In the genomic region with DNA sequence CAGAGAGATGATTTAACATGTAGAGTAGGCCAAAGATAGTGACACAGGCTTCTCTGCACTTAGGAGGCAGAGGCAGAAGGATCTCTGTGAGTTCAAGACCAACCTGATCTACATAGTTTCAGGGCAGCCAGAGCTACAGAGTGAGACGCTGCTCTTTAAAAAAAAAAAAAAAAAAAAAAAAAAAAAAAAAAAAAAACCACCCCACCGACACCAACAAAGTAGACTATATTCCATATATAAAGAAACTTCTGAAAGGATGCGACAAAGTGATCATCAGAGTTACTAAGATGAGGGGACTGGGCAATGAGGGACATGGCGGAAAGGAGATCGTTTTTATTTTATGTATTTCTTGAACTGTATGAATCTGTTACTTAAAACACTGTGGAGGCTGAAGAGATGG, we compare ENCODE assay signal across 24 mouse cellular contexts. TPM values are rescaled to one million over a fixed set of nuclear protein-coding genes. Genes with fewer than 3 reads are reported as not detected.
A peak's percentile ranks its signal among the peaks of the same experiment; 100 is the strongest.
DNase-seq lines count a peak whose midpoint lies in the region; ATAC-seq and TF ChIP-seq lines count a peak whose summit lies in the region.
"Had no signal": no experiment of that assay in that cellular context is flagged by ENCODE, and none has a peak within 500 bp of the region (broad histone marks: within the 10 kb centered on the region; RNA-seq: fewer than 3 reads in every experiment).

No protein-coding gene starts in this region.

- TF ChIP-seq CTCF in midbrain, postnatal 0 days (IDR thresholded peaks at IDR 0.05) = no peak
- TF ChIP-seq CTCF in liver, postnatal 0 days (IDR thresholded peaks at IDR 0.05; ENCODE audit: low read depth) = no peak

- H3K4me1 ChIP-seq in erythroblast, embryonic 14.5 days (ENCODE audit: control insufficient read depth) = peaks cover 23% of the 10 kb centered on the region
- no peaks in the 10 kb centered on the region for H3K4me1 ChIP-seq in midbrain, embryonic 11.5 days (ENCODE audit: control insufficient read depth, insufficient read depth, low read length)
- H3K4me1 ChIP-seq in midbrain, postnatal 0 days (ENCODE audit: insufficient read depth, low read length) = no peaks in the 10 kb centered on the region
- peaks cover 26% of the 10 kb centered on the region for H3K4me1 ChIP-seq in liver, embryonic 12.5 days
- peaks cover 8% of the 10 kb centered on the region for H3K4me1 ChIP-seq in liver, postnatal 0 days (ENCODE audit: insufficient read depth)
- peaks cover 13% of the 10 kb centered on the region for H3K4me1 ChIP-seq in forebrain, embryonic 15.5 days

- H3K4me3 ChIP-seq in erythroblast, embryonic 14.5 days (replicated peaks) = peak overlapping the region; percentile 11
- H3K4me3 ChIP-seq in midbrain, embryonic 11.5 days (ENCODE audit: low read depth, low read length) = no peak overlapping the region
- H3K4me3 ChIP-seq in midbrain, postnatal 0 days (ENCODE audit: low read depth, low read length) = no peak overlapping the region
- H3K4me3 ChIP-seq in liver, embryonic 12.5 days = no peak overlapping the region
- no peak overlapping the region for H3K4me3 ChIP-seq in liver, postnatal 0 days (ENCODE audit: low read depth, low read length)
- H3K4me3 ChIP-seq in forebrain, embryonic 15.5 days = no peak overlapping the region
- H3K4me3 ChIP-seq: embryonic facial prominence, embryonic 12.5 days; heart, embryonic 10.5 days; hindbrain, embryonic 12.5 days had no signal

- peaks cover 2% of the 10 kb centered on the region for H3K27me3 ChIP-seq in erythroblast, embryonic 14.5 days (ENCODE audit: control insufficient read depth)
- H3K27me3 ChIP-seq in midbrain, embryonic 11.5 days (ENCODE audit: control insufficient read depth, insufficient read depth, low read length) = 0 out of 2 replicates have a peak, but pooled peaks cover 2% of the 10 kb centered on the region
- no peaks in the 10 kb centered on the region for H3K27me3 ChIP-seq in midbrain, postnatal 0 days (ENCODE audit: insufficient read depth, low read length)
- H3K27me3 ChIP-seq in liver, embryonic 12.5 days (replicated peaks) = 0 out of 2 replicates have a peak, but pooled peaks cover 8% of the 10 kb centered on the region
- no peaks in the 10 kb centered on the region for H3K27me3 ChIP-seq in liver, postnatal 0 days (ENCODE audit: insufficient read depth, low read length)
- H3K27me3 ChIP-seq in forebrain, embryonic 15.5 days = no peaks in the 10 kb centered on the region
- H3K27me3 ChIP-seq: embryonic facial prominence, embryonic 12.5 days; Patski had no signal

- no peak overlapping the region for H3K9ac ChIP-seq in midbrain, embryonic 11.5 days (ENCODE audit: low read length)
- H3K9ac ChIP-seq in midbrain, postnatal 0 days (replicated peaks; ENCODE audit: low read length, poor library complexity, severe bottlenecking) = no peak overlapping the region
- 0 out of 2 replicates have a peak overlapping the region, but pooled peaks have one; percentile 86 for H3K9ac ChIP-seq in liver, embryonic 12.5 days
- H3K9ac ChIP-seq in liver, postnatal 0 days (replicated peaks) = no peak overlapping the region
- no peak overlapping the region for H3K9ac ChIP-seq in forebrain, embryonic 15.5 days (replicated peaks)
- H3K9ac ChIP-seq: embryonic facial prominence, embryonic 12.5 days; hindbrain, embryonic 12.5 days had no signal

- peaks cover 51% of the 10 kb centered on the region for H3K36me3 ChIP-seq in erythroblast, embryonic 14.5 days (ENCODE audit: control insufficient read depth)
- 0 out of 2 replicates have a peak, but pooled peaks cover 2% of the 10 kb centered on the region for H3K36me3 ChIP-seq in midbrain, embryonic 11.5 days (ENCODE audit: control insufficient read depth, insufficient read depth, low read length)
- no peaks in the 10 kb centered on the region for H3K36me3 ChIP-seq in midbrain, postnatal 0 days (ENCODE audit: insufficient read depth, low read length)
- H3K36me3 ChIP-seq in liver, embryonic 12.5 days = peaks cover 40% of the 10 kb centered on the region
- peaks cover 4% of the 10 kb centered on the region; the same call in 1 of the 2 replicates for H3K36me3 ChIP-seq in liver, postnatal 0 days (replicated peaks; ENCODE audit: insufficient read depth, low read length)
- H3K36me3 ChIP-seq in forebrain, embryonic 15.5 days = no peaks in the 10 kb centered on the region
- H3K36me3 ChIP-seq: hindbrain, embryonic 12.5 days had no signal

- H3K9me3 ChIP-seq in erythroblast, embryonic 14.5 days (ENCODE audit: control insufficient read depth, low read length) = no peaks in the 10 kb centered on the region
- no peaks in the 10 kb centered on the region for H3K9me3 ChIP-seq in midbrain, embryonic 11.5 days (ENCODE audit: control insufficient read depth, low read length)
- H3K9me3 ChIP-seq in midbrain, postnatal 0 days (ENCODE audit: low read length) = no peaks in the 10 kb centered on the region
- no peaks in the 10 kb centered on the region for H3K9me3 ChIP-seq in liver, embryonic 12.5 days (replicated peaks)
- H3K9me3 ChIP-seq in liver, postnatal 0 days (ENCODE audit: low read length) = no peaks in the 10 kb centered on the region
- no peaks in the 10 kb centered on the region for H3K9me3 ChIP-seq in forebrain, embryonic 15.5 days
- H3K9me3 ChIP-seq: embryonic facial prominence, embryonic 12.5 days; forebrain, embryonic 13.5 days; heart, embryonic 10.5 days; hindbrain, embryonic 12.5 days had no signal

- H3K27ac ChIP-seq in midbrain, embryonic 11.5 days (ENCODE audit: low read depth, low read length) = no peak overlapping the region
- no peak overlapping the region for H3K27ac ChIP-seq in midbrain, postnatal 0 days (ENCODE audit: low read depth, low read length)
- no peak overlapping the region for H3K27ac ChIP-seq in liver, embryonic 12.5 days
- no peak overlapping the region for H3K27ac ChIP-seq in liver, postnatal 0 days (ENCODE audit: low read depth)
- no peak overlapping the region for H3K27ac ChIP-seq in forebrain, embryonic 15.5 days (replicated peaks)
- H3K27ac ChIP-seq: embryonic facial prominence, embryonic 12.5 days; forebrain, embryonic 13.5 days; heart, embryonic 10.5 days; hindbrain, embryonic 12.5 days had no signal

- peak; percentile 8 for DNase-seq in midbrain, embryonic 11.5 days (ENCODE audit: low spot score, missing footprints)
- no peak for DNase-seq in midbrain, postnatal 0 days (ENCODE audit: low spot score)
- no peak for DNase-seq in liver, postnatal 0 days
- no peak for DNase-seq in cerebellum, postnatal 36 days
- DNase-seq: adrenal gland, adult 8-10 months; adrenal gland, postnatal 36 days; B cell, adult 2 months; cerebellum, adult 2 months; cerebellum, postnatal 10 days; gastrocnemius, postnatal 36 days; heart, adult 11 months; heart, postnatal 10 days; heart, postnatal 4 days had no signal

- ATAC-seq in erythroblast, adult 5-6 weeks (replicated peaks; ENCODE audit: low FRiP score, poor library complexity, severe bottlenecking) = no peak
- ATAC-seq in midbrain, embryonic 11.5 days (ENCODE audit: low FRiP score) = no peak
- ATAC-seq in midbrain, postnatal 0 days (ENCODE audit: low FRiP score) = no peak
- ATAC-seq in liver, embryonic 12.5 days = no peak
- no peak for ATAC-seq in liver, postnatal 0 days
- ATAC-seq in forebrain, embryonic 15.5 days (replicated peaks) = no peak
- ATAC-seq: CD4-positive, CD25-positive, alpha-beta regulatory T cell, adult 4 months; forebrain, embryonic 13.5 days; hindbrain, embryonic 16.5 days; Patski had no signal

- TF ChIP-seq EP300 in liver, postnatal 0 days (IDR thresholded peaks at IDR 0.05; ENCODE audit: low read depth) = no peak

- no peak overlapping the region for H3K4me2 ChIP-seq in midbrain, embryonic 11.5 days
- H3K4me2 ChIP-seq in midbrain, postnatal 0 days (ENCODE audit: low read depth, low read length, poor library complexity, severe bottlenecking) = no peak overlapping the region
- H3K4me2 ChIP-seq in liver, embryonic 12.5 days = peak overlapping the region; percentile 68
- H3K4me2 ChIP-seq in liver, postnatal 0 days (ENCODE audit: low read depth, low read length) = 0 out of 2 replicates have a peak overlapping the region, but pooled peaks have one; percentile 85
- no peak overlapping the region for H3K4me2 ChIP-seq in forebrain, embryonic 15.5 days (replicated peaks)
- H3K4me2 ChIP-seq: embryonic facial prominence, embryonic 12.5 days had no signal

- WGBS in midbrain, embryonic 11.5 days = 95% methylated on average over 5 of the region's 5 CpGs
- 93% methylated on average over 5 of the region's 5 CpGs for WGBS in midbrain, postnatal 0 days
- 90% methylated on average over 5 of the region's 5 CpGs for WGBS in liver, embryonic 12.5 days (ENCODE audit: insufficient replicate concordance)
- 93% methylated on average over 5 of the region's 5 CpGs for WGBS in liver, postnatal 0 days (ENCODE audit: insufficient replicate concordance)
- 94% methylated on average over 5 of the region's 5 CpGs for WGBS in forebrain, embryonic 15.5 days

RNA-seq across cellular contexts. Expression of a gene that starts 2.0 kb away (rescaled TPM):
- 0.29 and 0.56 TPM in 2 replicates for polyA plus RNA-seq in erythroblast, embryonic 14.5 days (2012)
- 21.1 and 36.9 TPM in 2 replicates for total RNA-seq in erythroblast, adult 5-6 weeks (2015; ENCODE audit: low replicate concordance)
- total RNA-seq in erythroblast, adult 5-6 weeks (2017; ENCODE audit: low replicate concordance) = 30.2 and 30.7 TPM in 2 replicates
- polyA plus RNA-seq in midbrain, embryonic 11.5 days (2014; fragmentation: Nextera tagmentation; extraction: Ambion mirVana) = 38.2 and 39.7 TPM in 2 replicates
- total RNA-seq in midbrain, postnatal 0 days (2014; rRNA removed) = 6.4 and 9.2 TPM in 2 replicates
- 12.1 and 13.5 TPM in 2 replicates for polyA plus RNA-seq in midbrain, postnatal 0 days (2015; fragmentation: Nextera tagmentation; extraction: Ambion mirVana)
- polyA plus RNA-seq in liver, embryonic 12.5 days (2016; fragmentation: Nextera tagmentation; extraction: Ambion mirVana) = 39.8 and 41.8 TPM in 2 replicates
- 11.8 and 14.4 TPM in 2 replicates for polyA plus RNA-seq in liver, postnatal 0 days (2015; fragmentation: Nextera tagmentation; extraction: Ambion mirVana)
- 21.2 and 23.0 TPM in 2 replicates for polyA plus RNA-seq in forebrain, embryonic 15.5 days (2015; fragmentation: Nextera tagmentation; extraction: Ambion mirVana)

Comparison
In these comparisons a context has a peak if more than half of its experiments do, and no peak if none do; other contexts are left out.
1. H3K4me2 ChIP-seq: peak in liver, embryonic 12.5 days (single experiment) and liver, postnatal 0 days (single experiment); none in midbrain, embryonic 11.5 days (single experiment), midbrain, postnatal 0 days (single experiment) and forebrain, embryonic 15.5 days (single experiment).